Mouse (Mus musculus) limb, embryonic 14.5 days (tissue): Measurements from ENCODE around the gene Ldhc. TPM values are rescaled to one million over a fixed set of nuclear protein-coding genes. Genes with fewer than 3 reads are reported as not detected.

Experiments
- ATAC-seq: fragments of 200-750 bp; cut with Nextera tagmentation; 2 replicates; pipeline ENCODE4 v1.8.0; 2017; ENCODE audit warnings: low read depth, moderate number of reproducible peaks, moderate TSS enrichment; ENCODE audit not compliant: low FRiP score
- DNase-seq: peaks from one replicate; pipeline ENCODE4 v3.0.0-alpha.2; 2015; ENCODE audit warnings: low spot score
- H3K27ac ChIP-seq: fragments of 300-500 bp; sonication (generic); replicated peaks from 2 replicates; pipeline ENCODE4 v1.5.1; 2014; ENCODE audit warnings: low read depth, mild to moderate bottlenecking, low read length, moderate library complexity, mixed read lengths
- H3K27me3 ChIP-seq: fragments of 300-500 bp; sonication (generic); 2 replicates; pipeline ENCODE4 v1.6.1; 2014; ENCODE audit warnings: low read length, mixed read lengths; ENCODE audit not compliant: control insufficient read depth, insufficient read depth
- H3K36me3 ChIP-seq: fragments of 300-500 bp; sonication (generic); 2 replicates; pipeline ENCODE4 v1.6.1; 2014; ENCODE audit warnings: mild to moderate bottlenecking, low read length, moderate library complexity, mixed read lengths; ENCODE audit not compliant: control insufficient read depth, insufficient read depth
- H3K4me1 ChIP-seq: fragments of 300-500 bp; sonication (generic); 2 replicates; pipeline ENCODE4 v1.6.1; 2014; ENCODE audit warnings: antibody characterized with exemption, low read length, mixed read lengths; ENCODE audit not compliant: control insufficient read depth, insufficient read depth
- H3K4me2 ChIP-seq: fragments of 300-500 bp; sonication (generic); replicated peaks from 2 replicates; pipeline ENCODE4 v1.6.1; 2014; ENCODE audit warnings: low read depth, mild to moderate bottlenecking, low read length, moderate library complexity; ENCODE audit not compliant: severe bottlenecking
- H3K4me3 ChIP-seq: fragments of 300-500 bp; sonication (generic); replicated peaks from 2 replicates; pipeline ENCODE4 v1.5.1; 2014; ENCODE audit warnings: low read length
- H3K9ac ChIP-seq: fragments of 300-500 bp; sonication (generic); 2 replicates; pipeline ENCODE4 v1.6.1; 2014; ENCODE audit warnings: mild to moderate bottlenecking, low read depth, low read length, moderate library complexity; ENCODE audit not compliant: severe bottlenecking
- H3K9me3 ChIP-seq: fragments of 300-500 bp; sonication (generic); 2 replicates; pipeline ENCODE4 v1.6.1; 2016; ENCODE audit warnings: low read length; ENCODE audit not compliant: control insufficient read depth
- POLR2A ChIP-seq: fragments of 200-500 bp; IDR thresholded peaks from 2 replicates; pipeline ENCODE4 v1.8.0; 2012; ENCODE audit warnings: inconsistent platforms, mild to moderate bottlenecking, moderate library complexity, borderline replicate concordance; ENCODE audit not compliant: insufficient read depth, insufficient read length; ENCODE audit errors: extremely low read depth
- WGBS: fragments of 180-500 bp; shearing (Covaris S2); extraction: QIAGEN DNeasy Blood & Tissue Kit; methylation state at CpG from one replicate; pipeline ENCODE4 v1.1.7; 2014; 5-methylcytosine and 5-hydroxymethylcytosine counted together
- polyA plus RNA-seq, 2 experiments: library from polyadenylated mRNA; depleted of rRNA in 1 of 2; stranded (reverse) in 1 of 2; unstranded in 1 of 2; fragments of >200 nt; fragmentation: Nextera tagmentation in 1 of 2; extraction: Ambion mirVana in 1 of 2; gene quantifications; 2 replicates each; pipeline versions ENCODE4 v1.2.1 to v1.2.3; 2012 to 2014

Ldhc gene
- polyA plus RNA-seq, 2 experiments = not detected

GRCm38 (mm10) chr7:46916376-46916775 lies 55.4 kb downstream of the Ldhc start:
- Histone ChIP-seq H3K9me3 (no peaks in the 10 kb centered on the region), H3K9ac (no peak overlapping the region), H3K4me3 (no peak overlapping the region), H3K27ac (no peak overlapping the region), H3K36me3 (peaks cover 29% of the 10 kb centered on the region), H3K4me1 (peaks cover 12% of the 10 kb centered on the region), H3K27me3 (no peaks in the 10 kb centered on the region), H3K4me2 (no peak overlapping the region)
- DNase-seq (no peak), ATAC-seq (no peak)
- WGBS = 89% methylated on average over 3 of the region's 3 CpGs
- TF ChIP-seq POLR2A = no peak

DNA sequence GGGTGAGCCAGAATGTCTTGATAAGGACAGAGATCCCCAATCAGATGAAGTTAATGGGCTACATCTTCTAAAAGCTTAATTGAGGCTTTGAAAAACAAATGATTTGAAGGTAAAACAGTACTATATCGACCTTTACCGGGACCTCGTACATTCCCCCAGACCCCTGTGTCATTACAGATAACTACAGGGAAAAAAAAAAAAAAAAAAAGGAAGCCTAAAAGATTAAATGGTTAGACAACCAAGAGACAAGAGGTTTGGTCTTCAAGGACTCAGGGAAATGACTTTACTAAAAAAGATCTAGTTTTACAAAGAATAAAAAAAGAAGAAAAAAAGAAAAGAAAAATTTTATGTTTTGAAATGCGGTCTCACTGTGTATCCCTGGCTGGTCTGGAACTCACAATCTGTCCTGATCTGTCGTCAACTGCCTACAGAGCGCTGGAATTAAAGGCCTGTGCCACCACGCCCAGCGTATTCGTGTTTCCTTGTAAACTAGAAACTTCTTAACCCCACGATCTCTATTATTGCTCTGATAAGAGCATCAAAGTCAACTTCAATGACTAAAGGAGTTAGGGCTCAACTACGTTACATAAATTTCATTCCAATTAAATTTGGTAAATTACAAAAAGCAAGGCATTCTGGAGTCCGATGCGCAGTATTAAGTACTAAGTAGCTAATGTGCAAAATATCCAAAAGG lies 57.8 kb downstream of the Ldhc start:
- H3K4me1 ChIP-seq = peaks cover 12% of the 10 kb centered on the region
- peaks cover 10% of the 10 kb centered on the region for H3K36me3 ChIP-seq
- ATAC-seq (no peak), DNase-seq (peak; percentile 40)
- TF ChIP-seq POLR2A = no peak
- no peaks in the 10 kb centered on the region for H3K27me3 ChIP-seq
- H3K4me2 ChIP-seq = peak overlapping the region; percentile 70
- no peaks in the 10 kb centered on the region for H3K9me3 ChIP-seq
- no peak overlapping the region for H3K27ac ChIP-seq
- H3K9ac ChIP-seq = peak overlapping the region; percentile 93
- 16% methylated on average over 13 of the region's 13 CpGs for WGBS
- H3K4me3 ChIP-seq = peak overlapping the region; percentile 89

- DNase-seq = peak; percentile 87
- no peaks in the 10 kb centered on the region for H3K9me3 ChIP-seq
- peak within 1 kb of the TSS; percentile 93 for H3K9ac ChIP-seq
- H3K4me2 ChIP-seq = peak within 1 kb of the TSS; percentile 70
- no peaks in the 10 kb centered on the region for H3K27me3 ChIP-seq
- H3K4me3 ChIP-seq = peak within 1 kb of the TSS; percentile 89
- under 1% methylated on average over 48 of the region's 75 CpGs for WGBS
- peaks cover 10% of the 10 kb centered on the region for H3K36me3 ChIP-seq
- peaks cover 12% of the 10 kb centered on the region for H3K4me1 ChIP-seq
- TF ChIP-seq POLR2A = peak; percentile 96; the same call in 1 of the 2 replicates
- ATAC-seq = peak; percentile 93
- H3K27ac ChIP-seq = peak within 1 kb of the TSS; percentile 96
Observed at GRCm38 (mm10) chr7:46919551-46920176, 58.7 kb downstream of the Ldhc start, which contains the start of gene Tsg101. Tsg101 (minus strand) TSS chr7:46919969.

- Histone ChIP-seq H3K27me3 (no peaks in the 10 kb centered on the region), H3K4me2 (no peak overlapping the region), H3K4me3 (no peak overlapping the region), H3K9ac (no peak overlapping the region), H3K4me1 (peaks cover 12% of the 10 kb centered on the region), H3K27ac (no peak overlapping the region), H3K9me3 (no peaks in the 10 kb centered on the region), H3K36me3 (peaks cover 8% of the 10 kb centered on the region)
- DNase-seq (no peak), ATAC-seq (no peak)
- TF ChIP-seq POLR2A = no peak
- 66% methylated on average over 4 of the region's 4 CpGs for WGBS
Observed at GRCm38 (mm10) chr7:46922075-46922474, 61.1 kb downstream of the Ldhc start.

Other genes with a start within 250 kb of the Ldhc start
- 12.2 and 12.8 TPM in 2 replicates for gene Sergef, start 221.4 kb upstream of the Ldhc start, polyA plus RNA-seq (2012; rRNA removed)
- 12.8 and 13.1 TPM in 2 replicates for gene Sergef, start 221.4 kb upstream of the Ldhc start, polyA plus RNA-seq (2014; fragmentation: Nextera tagmentation; extraction: Ambion mirVana)
- gene Tph1, start 188.7 kb upstream of the Ldhc start, polyA plus RNA-seq (2012; rRNA removed) = 0.29 TPM in 2 replicates
- 1.1 and 1.6 TPM in 2 replicates for gene Tph1, start 188.7 kb upstream of the Ldhc start, polyA plus RNA-seq (2014; fragmentation: Nextera tagmentation; extraction: Ambion mirVana)
- gene Saal1, start 150.5 kb upstream of the Ldhc start, polyA plus RNA-seq (2012; rRNA removed) = 20.8 and 21.4 TPM in 2 replicates
- 30.6 and 33.4 TPM in 2 replicates for gene Saal1, start 150.5 kb upstream of the Ldhc start, polyA plus RNA-seq (2014; fragmentation: Nextera tagmentation; extraction: Ambion mirVana)
- 0.21 and 0.22 TPM in 2 replicates for gene Saa3, start 145.5 kb upstream of the Ldhc start, polyA plus RNA-seq (2012; rRNA removed)
- 0.19 and 0.33 TPM in 2 replicates for gene Saa3, start 145.5 kb upstream of the Ldhc start, polyA plus RNA-seq (2014; fragmentation: Nextera tagmentation; extraction: Ambion mirVana)
- gene Saa4, start 128.6 kb upstream of the Ldhc start, polyA plus RNA-seq (2012; rRNA removed) = 0.06 TPM in 1 of 2 replicates, not detected in the other
- gene Saa4, start 128.6 kb upstream of the Ldhc start, polyA plus RNA-seq (2014; fragmentation: Nextera tagmentation; extraction: Ambion mirVana) = not detected in 2 replicates
- 0.24 and 0.68 TPM in 2 replicates for gene Saa1, start 118.2 kb upstream of the Ldhc start, polyA plus RNA-seq (2012; rRNA removed)
- 0.44 and 1.5 TPM in 2 replicates for gene Saa1, start 118.2 kb upstream of the Ldhc start, polyA plus RNA-seq (2014; fragmentation: Nextera tagmentation; extraction: Ambion mirVana)
- gene Saa2, start 109.4 kb upstream of the Ldhc start, polyA plus RNA-seq (2012; rRNA removed) = 0.27 and 0.47 TPM in 2 replicates
- 1.1 TPM in 2 replicates for gene Saa2, start 109.4 kb upstream of the Ldhc start, polyA plus RNA-seq (2014; fragmentation: Nextera tagmentation; extraction: Ambion mirVana)
- gene Hps5, start 65.1 kb upstream of the Ldhc start, polyA plus RNA-seq (2012; rRNA removed) = 34.2 and 36.5 TPM in 2 replicates
- 20.6 and 23.6 TPM in 2 replicates for gene Hps5, start 65.1 kb upstream of the Ldhc start, polyA plus RNA-seq (2014; fragmentation: Nextera tagmentation; extraction: Ambion mirVana)
- 24.3 and 34.2 TPM in 2 replicates for gene Gtf2h1, start 65.1 kb upstream of the Ldhc start, polyA plus RNA-seq (2012; rRNA removed)
- 53.1 and 53.5 TPM in 2 replicates for gene Gtf2h1, start 65.1 kb upstream of the Ldhc start, polyA plus RNA-seq (2014; fragmentation: Nextera tagmentation; extraction: Ambion mirVana)
- 692 and 736 TPM in 2 replicates for gene Ldha, start 19.7 kb upstream of the Ldhc start, polyA plus RNA-seq (2012; rRNA removed)
- 1,461 and 1,594 TPM in 2 replicates for gene Ldha, start 19.7 kb upstream of the Ldhc start, polyA plus RNA-seq (2014; fragmentation: Nextera tagmentation; extraction: Ambion mirVana)
- gene Tsg101, start 58.8 kb downstream of the Ldhc start, polyA plus RNA-seq (2012; rRNA removed) = 86.2 and 119 TPM in 2 replicates
- gene Tsg101, start 58.8 kb downstream of the Ldhc start, polyA plus RNA-seq (2014; fragmentation: Nextera tagmentation; extraction: Ambion mirVana) = 189 and 197 TPM in 2 replicates
- 9.4 and 10.2 TPM in 2 replicates for gene Uevld, start 97.3 kb downstream of the Ldhc start, polyA plus RNA-seq (2012; rRNA removed)
- gene Uevld, start 97.3 kb downstream of the Ldhc start, polyA plus RNA-seq (2014; fragmentation: Nextera tagmentation; extraction: Ambion mirVana) = 10.0 and 12.5 TPM in 2 replicates
- gene Gm9999, start 122.4 kb downstream of the Ldhc start, polyA plus RNA-seq (2012; rRNA removed) = not detected in 2 replicates
- gene Gm9999, start 122.4 kb downstream of the Ldhc start, polyA plus RNA-seq (2014; fragmentation: Nextera tagmentation; extraction: Ambion mirVana) = not detected in 2 replicates
- gene Spty2d1, start 147.2 kb downstream of the Ldhc start, polyA plus RNA-seq (2012; rRNA removed) = 12.5 and 12.8 TPM in 2 replicates
- 19.6 and 20.6 TPM in 2 replicates for gene Spty2d1, start 147.2 kb downstream of the Ldhc start, polyA plus RNA-seq (2014; fragmentation: Nextera tagmentation; extraction: Ambion mirVana)
- gene Tmem86a, start 189.4 kb downstream of the Ldhc start, polyA plus RNA-seq (2012; rRNA removed) = 20.6 and 30.0 TPM in 2 replicates
- 21.0 and 24.1 TPM in 2 replicates for gene Tmem86a, start 189.4 kb downstream of the Ldhc start, polyA plus RNA-seq (2014; fragmentation: Nextera tagmentation; extraction: Ambion mirVana)